Mouse (Mus musculus): ENCODE measurements around the gene Cenpx.
"Not testable (repeated sequence)": the region's sequence is repeated elsewhere in the genome, so short reads cannot be mapped to it uniquely, and the experiment has no call there.

Cenpx gene

DNA sequence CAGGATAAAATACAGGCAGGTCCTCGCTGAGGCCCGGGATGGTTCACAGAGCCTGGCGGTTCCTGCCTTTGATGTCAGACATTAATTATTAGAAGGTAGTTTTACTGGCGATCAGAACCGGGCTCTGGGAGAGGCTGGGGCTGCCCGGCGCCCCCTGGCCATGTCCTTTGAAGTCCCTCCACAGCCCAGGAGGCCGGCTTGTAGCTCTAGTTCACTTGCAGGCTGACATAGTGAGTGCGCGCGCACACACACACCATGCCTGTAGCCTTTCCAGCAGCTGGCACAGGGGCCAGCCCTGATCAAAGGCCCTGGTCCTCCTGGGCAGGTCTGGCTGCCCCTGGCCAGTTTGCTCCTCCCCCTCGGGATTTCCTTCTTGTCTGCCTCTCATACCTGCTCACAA lies 17.9 kb downstream of the Cenpx start:
- DNase-seq (ENCODE audit: low spot score), result no peak

DNA sequence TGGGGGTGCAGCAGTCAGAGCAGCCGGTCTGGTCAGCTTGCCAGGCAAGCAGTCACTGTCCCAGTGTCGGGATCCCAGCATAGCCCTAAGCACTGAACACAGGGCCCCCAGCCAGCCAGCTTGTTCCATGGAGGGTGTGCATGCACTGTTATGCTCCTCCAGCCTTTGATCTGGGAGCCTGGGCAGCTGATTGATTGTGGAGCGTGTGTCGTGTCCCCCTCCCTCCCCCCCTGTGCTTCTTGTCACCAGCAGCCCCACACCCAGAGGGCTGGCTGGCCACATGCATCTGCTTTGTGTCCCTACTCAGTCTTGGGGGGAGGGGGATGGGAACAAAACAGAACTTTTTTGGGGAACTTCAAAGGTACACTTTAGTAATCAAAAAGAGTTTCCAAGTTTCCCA lies 18.4 kb downstream of the Cenpx start:
- DNase-seq (ENCODE audit: low spot score), result no peak

DNA sequence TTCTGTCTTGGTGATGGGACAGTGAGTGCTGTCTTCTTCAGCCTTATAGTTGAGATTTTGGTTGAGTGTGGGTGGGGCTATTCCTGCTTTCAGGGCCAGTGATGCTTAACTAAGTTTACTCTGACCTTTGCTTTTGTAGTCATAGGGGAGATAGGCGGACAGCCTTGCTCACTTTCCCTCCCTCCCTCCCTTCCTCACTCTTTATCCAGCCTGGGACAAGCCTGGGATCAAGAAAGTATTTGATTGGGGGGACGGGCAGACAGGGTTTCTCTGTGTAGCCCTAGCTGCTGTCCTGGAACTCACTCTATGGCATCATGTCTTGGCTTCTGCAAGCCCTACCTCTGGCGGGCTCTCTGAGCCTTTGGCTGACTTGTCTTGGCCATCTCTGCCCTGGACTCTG lies 20.1 kb downstream of the Cenpx start:
- DNase-seq (ENCODE audit: low spot score), result no peak

DNA sequence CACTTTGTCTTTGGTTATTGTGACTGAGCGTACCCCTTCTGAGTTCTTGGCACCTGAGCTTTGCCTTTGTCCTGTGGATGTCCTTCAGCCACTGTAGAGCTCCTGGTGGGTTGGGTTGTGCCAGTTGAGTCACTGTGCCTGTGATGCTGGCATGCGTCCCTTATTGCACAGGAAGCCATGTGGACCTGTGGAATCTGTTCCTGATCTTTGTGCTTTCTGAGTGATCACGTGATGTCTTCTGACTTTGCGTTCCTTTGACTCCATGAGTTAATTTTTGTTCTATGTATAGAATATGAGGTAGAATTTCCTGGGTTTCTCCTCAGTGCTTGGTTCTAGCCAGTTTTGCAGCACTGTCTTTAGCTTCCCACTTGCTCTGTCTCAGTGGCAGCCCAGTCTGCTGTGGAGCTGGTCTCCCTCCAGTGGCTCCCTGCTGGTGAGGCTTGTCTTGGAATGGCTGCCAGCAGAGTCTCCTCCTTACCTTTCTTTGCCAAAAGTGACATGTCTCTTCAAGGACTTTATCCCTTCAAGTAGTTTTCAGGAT lies 21.0 kb downstream of the Cenpx start:
- DNase-seq (ENCODE audit: low spot score), result no peak

DNA sequence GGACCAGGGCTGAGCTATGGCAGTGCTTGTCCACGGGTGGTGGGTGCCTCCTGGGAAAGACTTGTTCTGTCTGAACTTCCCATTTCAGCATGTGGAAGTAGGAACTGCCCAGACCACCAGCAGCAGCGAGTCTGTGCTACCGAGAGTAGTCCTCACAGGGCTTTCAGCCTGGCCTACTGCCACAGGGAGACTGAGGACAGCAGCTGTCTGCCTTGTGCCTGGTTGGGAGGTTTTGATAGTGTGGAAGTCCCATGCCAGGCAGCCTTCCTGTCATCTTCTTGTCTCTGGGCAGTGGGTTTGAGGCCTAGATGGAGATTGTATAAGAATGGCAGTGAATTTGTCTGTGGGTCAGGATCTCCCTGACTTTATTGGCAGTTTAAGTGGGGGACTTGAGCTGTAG lies 24.2 kb downstream of the Cenpx start:
- no peak for DNase-seq (ENCODE audit: low spot score)

DNA sequence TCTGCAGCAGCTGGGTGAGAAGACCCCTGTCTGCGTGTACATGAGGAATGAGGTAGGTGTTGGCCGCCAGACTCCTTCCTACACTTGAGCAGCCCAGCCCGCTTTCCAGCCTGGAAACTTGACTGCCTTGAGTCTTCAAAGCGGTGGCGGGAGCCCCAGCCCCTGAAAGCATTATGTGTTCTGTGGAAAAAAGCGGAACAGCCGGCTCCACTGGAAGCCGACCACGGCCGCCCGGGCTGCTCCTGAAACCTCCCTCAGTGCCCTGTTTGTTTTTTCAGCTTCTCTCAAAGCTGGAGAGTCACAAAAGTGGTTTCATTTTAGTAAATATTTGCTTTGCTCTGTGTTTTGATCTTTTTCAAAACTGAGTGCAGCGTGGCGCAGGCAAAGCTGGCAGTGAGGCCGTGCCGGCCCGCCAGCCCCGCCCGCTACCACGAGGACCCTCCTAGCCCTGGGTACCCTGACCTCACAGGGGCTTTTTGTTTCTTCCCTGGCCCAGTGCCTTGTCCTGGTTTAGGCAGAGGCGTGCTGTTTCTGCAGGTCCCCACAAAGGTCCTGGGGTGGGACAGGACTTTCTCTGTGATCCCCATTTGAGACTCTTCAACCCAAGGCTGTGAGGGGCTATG lies 26.8 kb downstream of the Cenpx start:
- no peak for DNase-seq (ENCODE audit: low spot score)

DNA sequence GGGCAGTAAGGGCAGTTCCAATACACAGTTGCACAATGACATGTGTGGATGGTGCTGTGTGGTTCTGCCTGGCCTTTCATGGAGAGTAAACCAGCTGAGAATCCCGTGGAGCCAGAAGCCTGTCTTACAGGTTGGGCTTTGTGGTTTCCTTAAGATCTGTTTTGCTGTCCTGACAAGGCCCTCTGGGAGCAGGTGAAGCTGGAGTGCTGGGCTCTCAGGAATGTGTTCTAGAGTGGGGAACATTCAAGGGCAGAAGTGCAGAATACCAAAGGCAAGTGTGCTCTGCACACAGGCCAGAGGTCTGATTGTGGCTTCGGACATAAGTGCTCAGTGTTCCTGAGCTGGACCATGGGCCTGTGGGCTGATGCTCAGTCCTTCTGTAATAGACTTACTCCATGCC lies 28.9 kb downstream of the Cenpx start:
- no peak for DNase-seq (ENCODE audit: low spot score)

DNA sequence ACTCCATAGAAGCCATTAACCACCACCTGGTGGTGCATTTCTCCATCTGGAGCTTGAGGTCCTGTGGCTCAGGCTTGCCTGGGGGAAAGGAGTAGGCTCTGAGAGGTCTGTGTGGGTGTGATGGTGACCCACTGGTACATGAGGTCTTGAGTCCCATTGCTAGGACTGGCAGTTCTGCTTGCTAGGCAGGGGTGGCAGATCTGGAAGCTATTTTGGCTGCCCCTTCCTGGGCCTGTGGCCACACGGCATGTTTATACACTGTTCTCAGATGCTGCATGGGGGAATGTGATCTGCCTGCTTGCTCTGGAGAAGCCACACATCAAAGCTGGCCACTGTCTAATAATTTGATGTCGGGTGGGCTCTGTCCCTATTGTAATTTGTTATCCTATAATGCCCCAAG lies 29.5 kb downstream of the Cenpx start:
- no peak for DNase-seq (ENCODE audit: low spot score)

DNA sequence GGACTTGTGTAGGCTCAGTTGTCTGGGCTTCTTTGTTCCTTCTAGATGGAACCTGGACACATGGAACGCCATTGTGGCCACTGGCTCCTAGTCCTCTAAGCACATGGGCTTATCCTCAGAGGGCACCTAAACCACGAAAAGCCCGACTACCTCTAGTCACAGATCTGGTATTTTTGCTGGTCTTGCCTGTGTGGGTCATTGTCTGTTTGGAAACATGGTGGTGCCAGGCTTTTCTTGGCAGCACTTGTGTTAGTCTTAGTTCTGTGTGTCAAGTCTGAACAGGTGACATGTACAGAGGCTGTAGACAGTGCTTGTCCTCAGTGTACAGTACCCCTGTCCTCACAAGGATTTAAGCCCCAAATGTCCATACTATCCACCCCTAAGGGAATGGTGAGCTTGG lies 30.0 kb downstream of the Cenpx start:
- DNase-seq (ENCODE audit: low spot score), result no peak

DNA sequence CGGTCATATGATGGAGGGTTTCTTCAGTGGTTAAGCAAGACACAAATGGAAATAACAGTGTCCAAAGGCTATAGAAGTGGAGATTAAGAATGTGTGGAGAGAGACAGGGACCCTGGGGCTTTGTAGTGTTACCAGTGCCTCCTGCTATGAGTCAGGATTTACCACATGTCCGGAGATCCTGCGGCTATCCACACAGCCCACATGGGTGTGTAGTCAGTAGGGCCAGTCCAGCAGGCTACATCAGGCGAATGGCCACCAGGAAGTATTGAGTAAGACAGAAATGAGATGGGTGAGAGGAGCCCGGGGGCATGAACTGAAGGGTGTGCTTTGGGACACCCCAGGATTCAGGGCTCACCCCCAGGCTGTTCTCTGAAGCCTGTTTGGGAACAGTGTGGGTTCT lies 30.9 kb downstream of the Cenpx start:
- no peak for DNase-seq (ENCODE audit: low spot score)

DNA sequence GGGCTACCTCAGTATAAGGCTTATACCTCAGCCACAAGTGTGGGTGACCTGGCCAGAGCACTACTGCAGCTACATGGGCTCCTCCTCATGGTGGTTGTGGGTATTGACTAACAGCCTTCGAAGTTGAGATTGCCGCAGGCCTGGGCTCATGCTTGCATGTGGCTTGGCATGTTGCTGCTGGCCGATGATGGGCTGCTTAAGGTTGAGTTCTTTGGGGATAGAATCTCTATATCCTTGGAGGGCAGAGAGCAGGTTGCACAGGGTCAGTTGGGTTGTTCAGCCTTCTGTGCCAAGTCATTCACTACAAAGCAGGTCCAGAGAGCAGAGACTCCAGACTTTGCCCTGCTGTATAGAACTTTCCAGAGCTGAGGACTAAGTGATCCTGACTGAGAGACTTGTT lies 33.6 kb downstream of the Cenpx start:
- DNase-seq (ENCODE audit: low spot score), result no peak

DNA sequence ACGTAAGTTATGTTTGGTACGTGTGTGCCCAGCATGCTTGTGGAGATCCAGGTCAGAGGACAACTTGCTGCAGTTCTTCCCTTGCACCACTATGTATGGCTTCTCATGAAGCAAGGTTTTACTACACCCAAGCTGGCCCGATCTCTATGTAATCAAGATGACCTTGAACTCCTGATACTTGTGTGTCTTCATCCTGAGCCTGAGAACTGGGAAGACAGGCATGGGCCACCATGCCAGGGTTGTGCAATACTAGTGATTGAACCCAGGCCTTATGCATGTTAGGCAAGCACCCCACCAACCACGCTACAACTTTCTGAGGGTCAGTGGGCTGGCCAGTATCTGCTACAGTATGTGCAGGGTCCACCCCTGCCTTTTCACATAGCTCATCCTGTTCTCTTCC lies 36.6 kb downstream of the Cenpx start:
- no peak for DNase-seq (ENCODE audit: low spot score)

DNA sequence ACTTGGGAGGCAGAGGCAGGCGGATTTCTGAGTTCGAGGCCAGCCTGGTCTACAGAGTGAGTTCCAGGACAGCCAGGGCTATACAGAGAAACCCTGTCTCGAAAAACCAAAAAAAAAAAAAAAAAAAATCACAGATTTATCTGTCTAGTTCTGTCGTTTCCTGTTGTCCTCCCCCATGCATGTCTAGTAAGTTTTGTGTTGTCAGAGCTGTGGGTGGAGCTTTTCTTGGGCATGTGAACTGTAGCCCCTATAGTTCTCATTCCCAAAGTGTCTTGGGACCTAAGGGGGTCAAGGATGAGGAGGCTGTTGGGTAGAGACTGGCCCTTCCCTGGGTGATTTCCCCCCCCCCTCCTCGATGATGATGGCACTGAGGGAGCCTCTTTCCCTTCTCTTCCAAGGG lies 37.7 kb downstream of the Cenpx start:
- not testable (repeated sequence) for DNase-seq (ENCODE audit: low spot score)

DNA sequence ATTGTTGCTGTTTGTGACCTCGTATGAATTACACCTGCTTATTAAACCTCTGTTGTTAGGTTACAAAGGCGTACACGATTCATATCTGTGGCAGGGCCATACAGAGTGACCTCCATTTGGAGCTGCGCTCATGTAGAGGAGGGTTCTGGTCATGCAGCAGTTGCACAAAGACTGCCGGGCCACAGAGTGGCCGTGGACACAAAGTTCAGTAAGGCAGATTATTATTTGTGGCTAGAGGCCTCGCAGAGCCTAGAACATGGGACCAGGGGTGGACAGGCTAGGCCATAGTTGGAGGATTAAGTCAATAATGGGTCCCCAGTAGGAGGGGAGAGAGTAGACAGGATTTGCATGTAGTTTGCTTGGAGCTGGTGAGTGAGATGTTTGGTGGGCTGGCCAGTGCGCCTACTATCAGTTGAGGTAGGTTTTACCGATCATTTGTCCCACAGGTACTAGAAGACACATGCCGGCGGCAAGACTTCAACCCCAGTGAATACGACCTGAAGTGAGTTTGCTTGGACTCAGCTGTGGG lies 39.9 kb downstream of the Cenpx start:
- DNase-seq (ENCODE audit: low spot score), result no peak

DNA sequence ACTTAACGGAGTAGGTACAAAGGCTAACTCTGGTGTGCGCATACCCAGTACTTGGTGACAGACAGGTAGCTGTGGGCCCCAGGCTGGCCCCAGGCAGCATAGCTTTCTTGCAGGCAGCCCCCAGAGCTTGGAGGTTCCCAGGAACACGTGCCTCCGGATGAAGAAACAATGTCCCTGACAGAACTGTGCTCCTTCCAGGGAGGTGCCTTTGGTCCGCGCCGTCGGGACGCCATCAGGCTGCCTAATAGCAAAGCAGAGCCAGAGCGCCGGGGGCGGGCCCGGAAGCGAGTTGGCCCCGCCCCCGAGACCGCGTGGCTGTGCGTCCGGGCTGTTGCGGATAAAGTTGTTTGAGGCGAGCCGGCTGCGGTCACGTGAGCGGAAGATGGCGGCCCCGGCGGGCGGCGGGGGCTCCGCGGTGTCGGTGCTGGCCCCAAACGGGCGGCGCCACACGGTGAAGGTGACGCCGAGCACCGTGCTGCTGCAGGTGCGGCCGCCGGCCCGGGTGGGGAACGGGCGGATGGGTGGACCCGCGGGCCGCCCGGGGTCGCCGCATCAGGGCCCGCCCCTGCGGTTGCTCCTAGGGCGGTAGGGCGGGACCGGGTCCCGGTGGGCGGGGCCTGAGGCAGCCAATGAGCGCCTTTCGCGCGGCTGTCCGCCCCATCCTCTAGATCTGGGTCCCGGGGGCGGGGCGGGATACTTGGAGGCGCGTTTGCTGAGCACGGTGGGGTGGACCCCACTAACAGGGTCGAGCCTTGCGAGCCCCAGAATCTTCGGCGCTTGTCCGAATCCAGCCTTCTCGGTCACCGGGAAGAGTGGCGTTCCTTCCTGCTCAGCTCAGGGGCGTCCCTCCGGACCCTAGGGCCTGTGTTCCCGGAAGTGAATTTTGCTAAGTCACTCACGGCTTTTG lies 40.6 kb downstream of the Cenpx start, which contains the start of gene Aspscr1:
Aspscr1 (plus strand) TSS at position 287 of the 907 bp plus-strand sequence.
- DNase-seq (ENCODE audit: low spot score), result peak; percentile 92

DNA sequence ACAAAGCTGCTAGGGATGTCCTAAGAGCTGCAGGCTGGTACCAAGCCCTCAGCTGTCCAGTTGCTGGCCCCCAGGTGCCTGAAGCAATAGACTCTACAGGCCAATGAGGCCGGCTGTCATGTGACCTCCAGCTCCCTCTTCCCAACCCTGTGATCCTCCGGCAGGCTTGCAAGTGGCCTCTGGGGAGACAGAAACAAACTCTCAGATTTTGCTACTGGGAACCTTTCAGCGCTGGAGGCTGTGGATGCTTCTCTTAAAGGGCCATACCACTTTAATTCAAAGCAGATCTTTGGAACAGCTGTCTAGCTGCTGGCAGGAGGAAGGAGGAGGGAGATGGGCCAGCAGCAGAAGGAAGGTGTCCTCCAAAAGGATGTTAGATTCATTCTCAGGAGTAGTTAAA lies 46.9 kb downstream of the Cenpx start:
- no peak for DNase-seq (ENCODE audit: low spot score)

DNA sequence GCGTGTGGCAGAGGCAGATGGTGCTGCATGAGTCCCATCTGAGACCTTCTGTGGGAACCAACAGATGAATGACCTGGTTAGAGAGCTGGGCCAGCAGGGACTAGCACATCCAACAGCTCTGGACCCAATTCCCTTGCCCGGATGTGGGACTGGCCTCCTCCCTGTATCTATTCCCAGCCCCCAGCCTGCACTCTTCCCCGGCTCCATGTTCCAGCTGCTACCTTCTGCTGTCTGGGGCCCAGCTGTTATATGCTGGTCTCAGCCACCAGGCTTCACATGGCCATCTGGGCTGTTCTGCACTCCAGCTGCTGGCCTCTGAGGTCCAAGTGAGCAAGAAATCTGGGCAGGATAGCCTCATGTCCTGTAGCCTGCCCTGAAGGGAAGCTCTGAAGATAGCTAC lies 48.1 kb downstream of the Cenpx start:
- DNase-seq (ENCODE audit: low spot score), result no peak

DNA sequence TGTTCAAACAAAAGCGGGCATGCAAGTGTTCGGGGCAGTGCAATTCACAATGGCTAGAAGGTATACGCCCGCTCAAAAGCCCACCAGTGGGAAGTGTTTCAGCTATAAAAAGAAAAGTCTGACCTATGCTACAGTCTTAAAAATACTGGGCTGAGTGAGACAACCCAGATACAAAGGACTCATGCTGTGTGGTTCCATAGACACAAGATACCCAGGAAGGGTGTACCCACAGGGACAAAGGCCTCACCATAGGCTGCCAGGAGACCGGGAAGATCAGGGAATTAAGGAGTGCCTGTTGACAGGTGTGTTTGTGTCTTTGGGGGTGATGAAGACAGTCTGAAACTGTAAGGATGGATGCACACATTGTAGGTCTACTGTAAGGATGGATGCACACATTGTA lies 49.8 kb downstream of the Cenpx start:
- no peak for DNase-seq (ENCODE audit: low spot score)

DNA sequence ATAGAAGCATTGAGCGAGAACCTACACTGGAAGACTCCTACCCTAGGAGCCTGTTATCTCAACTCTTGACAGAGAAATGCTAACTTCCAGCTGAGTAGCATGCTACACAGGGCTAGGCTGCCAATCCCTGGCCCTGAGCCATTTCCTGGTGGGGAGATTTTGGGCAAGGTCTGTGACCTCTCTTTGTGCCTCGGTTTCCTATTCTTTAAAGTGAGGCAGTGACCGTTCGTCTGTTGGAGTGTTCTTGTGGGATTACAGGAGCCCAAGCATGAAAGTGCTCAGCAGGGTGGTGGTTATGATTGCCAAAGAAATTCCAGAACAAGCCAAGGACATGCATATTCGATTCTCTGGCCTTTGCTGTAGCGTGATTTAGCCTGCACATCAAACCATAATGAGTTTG lies 50.8 kb downstream of the Cenpx start:
- no peak for DNase-seq (ENCODE audit: low spot score)

DNA sequence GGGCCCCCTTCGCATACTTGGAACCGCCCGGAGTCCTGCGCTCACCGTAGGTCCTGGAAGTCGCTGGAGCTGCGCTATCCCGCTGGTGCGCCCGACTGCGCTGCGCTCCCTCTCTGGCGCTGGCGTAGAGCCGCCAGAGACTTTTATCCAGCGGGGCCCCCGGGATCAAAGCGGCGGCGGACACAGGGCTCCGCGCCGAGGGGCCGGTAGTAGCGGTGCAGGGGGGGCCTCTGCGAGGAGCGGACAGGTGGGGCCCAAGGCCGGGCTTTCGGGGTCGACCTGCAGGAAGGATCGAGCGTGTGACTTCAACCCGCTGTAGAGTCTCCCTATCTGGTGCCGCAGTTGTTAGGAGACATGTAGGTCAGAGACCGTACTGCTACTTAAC lies 52.5 kb downstream of the Cenpx start, which contains the start of gene Notum:
Notum (minus strand) TSS at position 100 of the 385 bp plus-strand sequence.
- DNase-seq (ENCODE audit: low spot score), result no peak
